In genomic region chr7:89909711-89910110, GRCm38 (mm10) we compare ENCODE assay signal across 12 mouse cellular contexts. TPM values are rescaled to one million over a fixed set of nuclear protein-coding genes. Genes with fewer than 3 reads are reported as not detected.
"Had no signal": no experiment of that assay in that cellular context is flagged by ENCODE, and none has a peak within 500 bp of the region (broad histone marks: within the 10 kb centered on the region; RNA-seq: fewer than 3 reads in every experiment).

No protein-coding gene starts in this region.

- H3K9ac ChIP-seq: liver, embryonic 13.5 days; midbrain, embryonic 12.5 days; neural tube, embryonic 13.5 days; stomach, embryonic 15.5 days had no signal

- H3K36me3 ChIP-seq: liver, embryonic 13.5 days; midbrain, embryonic 12.5 days; neural tube, embryonic 13.5 days; stomach, embryonic 15.5 days had no signal

- ATAC-seq: intestine, postnatal 0 days; midbrain, embryonic 16.5 days had no signal

- H3K4me3 ChIP-seq: liver, embryonic 13.5 days; midbrain, embryonic 12.5 days; neural tube, embryonic 13.5 days; stomach, embryonic 15.5 days had no signal

- DNase-seq: liver, embryonic 13.5 days; lung, adult 18-20 months; retina, postnatal 1 day; right cerebral cortex, postnatal 4 days; thymus, adult 2 months; thymus, postnatal 25 days had no signal

- H3K9me3 ChIP-seq: liver, embryonic 13.5 days; midbrain, embryonic 12.5 days; neural tube, embryonic 13.5 days; stomach, embryonic 15.5 days had no signal

- H3K4me1 ChIP-seq: midbrain, embryonic 12.5 days; neural tube, embryonic 13.5 days; stomach, embryonic 15.5 days had no signal

- H3K27me3 ChIP-seq: liver, embryonic 13.5 days; midbrain, embryonic 12.5 days; neural tube, embryonic 13.5 days; stomach, embryonic 15.5 days had no signal

- H3K4me2 ChIP-seq: liver, embryonic 13.5 days; midbrain, embryonic 12.5 days; neural tube, embryonic 13.5 days; stomach, embryonic 15.5 days had no signal

- H3K27ac ChIP-seq: liver, embryonic 13.5 days; midbrain, embryonic 12.5 days; neural tube, embryonic 13.5 days; stomach, embryonic 15.5 days had no signal

RNA-seq across cellular contexts. Expression of gene Ccdc81, which starts 6.3 kb away (rescaled TPM):
- total RNA-seq: megakaryocyte-erythroid progenitor cell, adult 5-6 weeks had no signal
- polyA plus RNA-seq: liver, embryonic 13.5 days; stomach, embryonic 15.5 days; thymus, adult 2 months had no signal
